Mouse (Mus musculus): ENCODE results near the gene Il1rap.

Il1rap gene

GRCm38 (mm10) chr16:26730941-26731340 lies 149.4 kb downstream of the Il1rap start:
- no peak for DNase-seq

GRCm38 (mm10) chr16:26732566-26732965 lies 151.1 kb downstream of the Il1rap start:
- no peak for DNase-seq

- DNase-seq: no peak
Measured at GRCm38 (mm10) chr16:26755381-26756155, 174.1 kb downstream of the Il1rap start.

- no peak for DNase-seq
Measured at GRCm38 (mm10) chr16:26775976-26776375, 194.5 kb downstream of the Il1rap start.

- DNase-seq: no peak
Measured at GRCm38 (mm10) chr16:26777132-26777531, 195.6 kb downstream of the Il1rap start.

Measured in kidney, postnatal 36 days (tissue).